7 mouse cellular contexts compared by ENCODE assay signal in genomic region chr10:75318206-75318605, GRCm38 (mm10). TPM values are rescaled to one million over a fixed set of nuclear protein-coding genes. Genes with fewer than 3 reads are reported as not detected.
A peak's percentile ranks its signal among the peaks of the same experiment; 100 is the strongest.
DNase-seq lines count a peak whose midpoint lies in the region; ATAC-seq lines count a peak whose summit lies in the region.

No protein-coding gene starts in this region.

- ATAC-seq in lung, embryonic 15.5 days (ENCODE audit: borderline replicate concordance, extremely low read depth, low FRiP score, low TSS enrichment), result no peak
- 0 out of 2 replicates have a peak, but pooled peaks have one; percentile 4 for ATAC-seq in granulocyte monocyte progenitor cell, adult 5-6 weeks (replicated peaks; ENCODE audit: poor library complexity, severe bottlenecking)
- no peak for ATAC-seq in limb, embryonic 12.5 days (ENCODE audit: insufficient number of reproducible peaks, insufficient read depth, low FRiP score, low TSS enrichment, low read depth)
- ATAC-seq in neural tube, embryonic 15.5 days (ENCODE audit: low FRiP score), result no peak
- no peak for ATAC-seq in activated CD4-positive, CD25-positive, alpha-beta regulatory T cell, adult 4 months

- DNase-seq in lung, postnatal 10 days, result no peak
- no peak for DNase-seq in left cerebral cortex, adult 18-20 months (ENCODE audit: low spot score in 2 of 2)

- H3K27me3 ChIP-seq in lung, embryonic 15.5 days, result peaks cover 27% of the 10 kb centered on the region
- H3K27me3 ChIP-seq in limb, embryonic 12.5 days, result peaks cover 56% of the 10 kb centered on the region
- H3K27me3 ChIP-seq in neural tube, embryonic 15.5 days (replicated peaks), result peaks cover 37% of the 10 kb centered on the region

- peak overlapping the region; percentile 58 for H3K4me3 ChIP-seq in lung, embryonic 15.5 days
- H3K4me3 ChIP-seq in limb, embryonic 12.5 days (replicated peaks), result peak overlapping the region; percentile 47; the same call in 1 of the 2 replicates
- H3K4me3 ChIP-seq in neural tube, embryonic 15.5 days (replicated peaks), result 0 out of 2 replicates have a peak overlapping the region, but pooled peaks have one; percentile 42

- H3K4me1 ChIP-seq in lung, embryonic 15.5 days, result peaks cover 44% of the 10 kb centered on the region
- peaks cover 13% of the 10 kb centered on the region for H3K4me1 ChIP-seq in limb, embryonic 12.5 days (replicated peaks)
- peaks cover 12% of the 10 kb centered on the region for H3K4me1 ChIP-seq in neural tube, embryonic 15.5 days

- H3K36me3 ChIP-seq in lung, embryonic 15.5 days, result no peaks in the 10 kb centered on the region
- H3K36me3 ChIP-seq in limb, embryonic 12.5 days, result peaks cover under 1% of the 10 kb centered on the region; the same call in 1 of the 2 replicates
- H3K36me3 ChIP-seq in neural tube, embryonic 15.5 days, result 0 out of 2 replicates have a peak, but pooled peaks cover under 1% of the 10 kb centered on the region

- no peaks in the 10 kb centered on the region for H3K9me3 ChIP-seq in lung, embryonic 15.5 days
- no peaks in the 10 kb centered on the region for H3K9me3 ChIP-seq in limb, embryonic 12.5 days
- H3K9me3 ChIP-seq in neural tube, embryonic 15.5 days (replicated peaks), result no peaks in the 10 kb centered on the region

- H3K4me2 ChIP-seq in lung, embryonic 15.5 days, result peak overlapping the region; percentile 80
- peak overlapping the region; percentile 68; the same call in 1 of the 2 replicates for H3K4me2 ChIP-seq in limb, embryonic 12.5 days
- peak overlapping the region; percentile 55 for H3K4me2 ChIP-seq in neural tube, embryonic 15.5 days

- H3K9ac ChIP-seq in lung, embryonic 15.5 days, result no peak overlapping the region
- H3K9ac ChIP-seq in limb, embryonic 12.5 days (replicated peaks), result no peak overlapping the region
- H3K9ac ChIP-seq in neural tube, embryonic 15.5 days (replicated peaks), result no peak overlapping the region

- H3K27ac ChIP-seq in lung, embryonic 15.5 days, result no peak overlapping the region
- no peak overlapping the region for H3K27ac ChIP-seq in limb, embryonic 12.5 days
- no peak overlapping the region for H3K27ac ChIP-seq in neural tube, embryonic 15.5 days (replicated peaks)

- WGBS in lung, embryonic 15.5 days, result 75% methylated on average over 6 of the region's 6 CpGs
- 81% methylated on average over 6 of the region's 6 CpGs for WGBS in limb, embryonic 12.5 days
- WGBS in neural tube, embryonic 15.5 days, result 87% methylated on average over 6 of the region's 6 CpGs

RNA-seq across cellular contexts. Expression of gene Adora2a, which starts 1.5 kb away (rescaled TPM):
- polyA plus RNA-seq in lung, embryonic 15.5 days (2015; fragmentation: Nextera tagmentation; extraction: Ambion mirVana), result 7.1 and 7.5 TPM in 2 replicates
- 0.79 and 0.80 TPM in 2 replicates for total RNA-seq in granulocyte monocyte progenitor cell, adult 5-6 weeks (2014; fragmentation: Nextera tagmentation)
- 1.1 and 2.4 TPM in 2 replicates for total RNA-seq in granulocyte monocyte progenitor cell, adult 5-6 weeks (2017)
- 1.7 and 2.2 TPM in 2 replicates for polyA plus RNA-seq in limb, embryonic 12.5 days (2016; fragmentation: Nextera tagmentation; extraction: Ambion mirVana)
- polyA plus RNA-seq in neural tube, embryonic 15.5 days (2015; fragmentation: Nextera tagmentation; extraction: Ambion mirVana), result 3.3 and 4.6 TPM in 2 replicates
- 10 to 100 TPM; 17.3 to 35.0 TPM for total RNA-seq in left cerebral cortex, adult 18-20 months (2021)
- polyA plus RNA-seq in activated CD4-positive, CD25-positive, alpha-beta regulatory T cell, adult 4 months (2017; shearing (Covaris generic)), result 10 to 100 TPM; 18.6 to 30.1 TPM
